Mouse (Mus musculus) kidney, embryonic 16.5 days (tissue): ENCODE measurements around the gene Rnf130. TPM values are rescaled to one million over a fixed set of nuclear protein-coding genes. Genes with fewer than 3 reads are reported as not detected.

ENCODE experiments used
- ATAC-seq: fragments of 200-750 bp; cut with Nextera tagmentation; 2 replicates; pipeline ENCODE4 v1.8.0; 2017; ENCODE audit warnings: moderate TSS enrichment; ENCODE audit not compliant: low FRiP score, low TSS enrichment
- H3K27ac ChIP-seq: fragments of 300-500 bp; sonication (generic); 2 replicates; pipeline ENCODE4 v1.5.1; 2014; ENCODE audit warnings: low read length
- H3K27me3 ChIP-seq: fragments of 300-500 bp; sonication (generic); 2 replicates; pipeline ENCODE4 v1.6.1; 2014; ENCODE audit warnings: low read length, control low read depth, mixed read lengths; ENCODE audit not compliant: insufficient read depth
- H3K36me3 ChIP-seq: fragments of 300-500 bp; sonication (generic); 2 replicates; pipeline ENCODE4 v1.6.1; 2014; ENCODE audit warnings: low read length, control low read depth, mixed read lengths; ENCODE audit not compliant: insufficient read depth
- H3K4me1 ChIP-seq: fragments of 300-500 bp; sonication (generic); 2 replicates; pipeline ENCODE4 v1.6.1; 2014; ENCODE audit warnings: low read length, control low read depth, mixed read lengths; ENCODE audit not compliant: insufficient read depth
- H3K4me2 ChIP-seq: fragments of 300-500 bp; sonication (generic); replicated peaks from 2 replicates; pipeline ENCODE4 v1.6.1; 2014; ENCODE audit warnings: low read depth, low read length
- H3K4me3 ChIP-seq: fragments of 300-500 bp; sonication (generic); 2 replicates; pipeline ENCODE4 v1.5.1; 2014; ENCODE audit warnings: mild to moderate bottlenecking, low read length
- H3K9ac ChIP-seq: fragments of 300-500 bp; sonication (generic); replicated peaks from 2 replicates; pipeline ENCODE4 v1.6.1; 2014; ENCODE audit warnings: low read length
- H3K9me3 ChIP-seq: fragments of 300-500 bp; sonication (generic); 2 replicates; pipeline ENCODE4 v1.6.1; 2016; ENCODE audit warnings: low read length, control low read depth
- WGBS: fragments of 180-500 bp; shearing (Covaris S2); extraction: QIAGEN DNeasy Blood & Tissue Kit; methylation state at CpG from one replicate; pipeline ENCODE4 v1.1.7; 2014; 5-methylcytosine and 5-hydroxymethylcytosine counted together
- polyA plus RNA-seq: library from polyadenylated mRNA; unstranded; fragments of >200 nt; fragmentation: Nextera tagmentation; extraction: Ambion mirVana; gene quantifications from 2 replicates; pipeline ENCODE4 v1.2.1, GENCODE M21; 2015

Gene Rnf130
- polyA plus RNA-seq, 1 experiment from 2014 or later, result 50.6 TPM

GRCm38 (mm10) chr11:50127781-50128180 is 102.6 kb downstream of the Rnf130 start:
- Histone ChIP-seq H3K9me3 (no peaks in the 10 kb centered on the region), H3K9ac (no peak overlapping the region), H3K27me3 (no peaks in the 10 kb centered on the region), H3K4me2 (peak overlapping the region; percentile 44), H3K27ac (no peak overlapping the region), H3K4me3 (peak overlapping the region; percentile 21; the same call in 1 of the 2 replicates), H3K4me1 (peaks cover 14% of the 10 kb centered on the region), H3K36me3 (no peaks in the 10 kb centered on the region)
- 8% methylated on average over 10 of the region's 10 CpGs for WGBS
- ATAC-seq, result no peak

GRCm38 (mm10) chr11:50130811-50131766 is 105.9 kb downstream of the Rnf130 start, which contains the start of gene Tbc1d9b:
Gene Tbc1d9b (plus strand): TSS chr11:50131396.
- Histone ChIP-seq H3K4me3 (peak within 1 kb of the TSS; percentile 73), H3K4me2 (peak within 1 kb of the TSS; percentile 84), H3K27me3 (no peaks in the 10 kb centered on the region), H3K36me3 (peaks cover 3% of the 10 kb centered on the region), H3K9me3 (no peaks in the 10 kb centered on the region), H3K4me1 (peaks cover 14% of the 10 kb centered on the region), H3K27ac (peak within 1 kb of the TSS; percentile 69), H3K9ac (peak within 1 kb of the TSS; percentile 96)
- WGBS, result under 1% methylated on average over 77 of the region's 77 CpGs
- ATAC-seq, result peak; percentile 95

- 17% methylated on average over 10 of the region's 10 CpGs for WGBS
- Histone ChIP-seq H3K27me3 (no peaks in the 10 kb centered on the region), H3K36me3 (peaks cover 8% of the 10 kb centered on the region), H3K4me2 (peak overlapping the region; percentile 84), H3K27ac (peak overlapping the region; percentile 69), H3K9ac (peak overlapping the region; percentile 96), H3K4me1 (peaks cover 14% of the 10 kb centered on the region), H3K4me3 (peak overlapping the region; percentile 73), H3K9me3 (no peaks in the 10 kb centered on the region)
- ATAC-seq, result 0 out of 2 replicates have a peak, but pooled peaks have one; percentile 3
Observed at GRCm38 (mm10) chr11:50131801-50132201, 106.7 kb downstream of the Rnf130 start.

- no peak for ATAC-seq
- peak overlapping the region; percentile 84 for H3K4me2 ChIP-seq
- 86% methylated on average over 6 of the region's 6 CpGs for WGBS
- no peaks in the 10 kb centered on the region for H3K27me3 ChIP-seq
- peak overlapping the region; percentile 96 for H3K9ac ChIP-seq
- H3K9me3 ChIP-seq, result no peaks in the 10 kb centered on the region
- H3K36me3 ChIP-seq, result peaks cover 12% of the 10 kb centered on the region
- peak overlapping the region; percentile 73 for H3K4me3 ChIP-seq
- H3K27ac ChIP-seq, result no peak overlapping the region
- H3K4me1 ChIP-seq, result peaks cover 14% of the 10 kb centered on the region
Observed at GRCm38 (mm10) chr11:50132265-50132664, 107.1 kb downstream of the Rnf130 start.

- Histone ChIP-seq H3K9me3 (no peaks in the 10 kb centered on the region), H3K27me3 (no peaks in the 10 kb centered on the region), H3K4me2 (no peak overlapping the region), H3K4me3 (no peak overlapping the region), H3K36me3 (peaks cover 26% of the 10 kb centered on the region), H3K9ac (no peak overlapping the region), H3K27ac (peak overlapping the region; percentile 43; the same call in 1 of the 2 replicates), H3K4me1 (peaks cover 14% of the 10 kb centered on the region)
- WGBS, result 74% methylated on average over 10 of the region's 10 CpGs
- ATAC-seq, result no peak
Observed at GRCm38 (mm10) chr11:50134136-50134859, 109.2 kb downstream of the Rnf130 start.

GRCm38 (mm10) chr11:50138206-50138822 is 113.2 kb downstream of the Rnf130 start:
- Histone ChIP-seq H3K4me2 (no peak overlapping the region), H3K27me3 (no peaks in the 10 kb centered on the region), H3K4me3 (no peak overlapping the region), H3K9me3 (no peaks in the 10 kb centered on the region), H3K27ac (no peak overlapping the region), H3K4me1 (no peaks in the 10 kb centered on the region), H3K9ac (no peak overlapping the region), H3K36me3 (peaks cover 58% of the 10 kb centered on the region)
- no peak for ATAC-seq
- WGBS, result 65% methylated on average over 10 of the region's 10 CpGs

- 75% methylated on average over 7 of the region's 7 CpGs for WGBS
- H3K4me2 ChIP-seq, result no peak overlapping the region
- no peak overlapping the region for H3K9ac ChIP-seq
- no peak overlapping the region for H3K4me3 ChIP-seq
- no peaks in the 10 kb centered on the region for H3K4me1 ChIP-seq
- ATAC-seq, result no peak
- H3K27ac ChIP-seq, result no peak overlapping the region
- no peaks in the 10 kb centered on the region for H3K27me3 ChIP-seq
- peaks cover 62% of the 10 kb centered on the region for H3K36me3 ChIP-seq
- no peaks in the 10 kb centered on the region for H3K9me3 ChIP-seq
Observed at GRCm38 (mm10) chr11:50139571-50139970, 114.4 kb downstream of the Rnf130 start.

GRCm38 (mm10) chr11:50145529-50145928 is 120.4 kb downstream of the Rnf130 start:
- H3K27me3 ChIP-seq, result no peaks in the 10 kb centered on the region
- WGBS, result 89% methylated on average over 3 of the region's 3 CpGs
- H3K4me1 ChIP-seq, result no peaks in the 10 kb centered on the region
- H3K4me3 ChIP-seq, result no peak overlapping the region
- ATAC-seq, result no peak
- peaks cover 78% of the 10 kb centered on the region for H3K36me3 ChIP-seq
- H3K9me3 ChIP-seq, result no peaks in the 10 kb centered on the region
- H3K9ac ChIP-seq, result no peak overlapping the region
- no peak overlapping the region for H3K27ac ChIP-seq
- no peak overlapping the region for H3K4me2 ChIP-seq

GRCm38 (mm10) chr11:50146121-50146520 is 121.0 kb downstream of the Rnf130 start:
- no peak overlapping the region for H3K4me3 ChIP-seq
- peaks cover 78% of the 10 kb centered on the region for H3K36me3 ChIP-seq
- no peaks in the 10 kb centered on the region for H3K27me3 ChIP-seq
- WGBS, result 96% methylated on average over 13 of the region's 13 CpGs
- no peak overlapping the region for H3K27ac ChIP-seq
- no peaks in the 10 kb centered on the region for H3K9me3 ChIP-seq
- H3K9ac ChIP-seq, result no peak overlapping the region
- no peaks in the 10 kb centered on the region for H3K4me1 ChIP-seq
- 0 out of 2 replicates have a peak, but pooled peaks have one; percentile 43 for ATAC-seq
- H3K4me2 ChIP-seq, result no peak overlapping the region
